Mouse (Mus musculus) A20 (cell line): ENCODE data around the gene Ablim2.

Experiments used
- DNase-seq: peaks from one replicate; pipeline ENCODE4 v3.0.0-alpha.2; 2011; ENCODE audit warnings: low read depth, low spot score

Gene Ablim2

GRCm38 (mm10) chr5:35882391-35882790, 124.7 kb downstream of the Ablim2 start:
- no peak for DNase-seq

DNA sequence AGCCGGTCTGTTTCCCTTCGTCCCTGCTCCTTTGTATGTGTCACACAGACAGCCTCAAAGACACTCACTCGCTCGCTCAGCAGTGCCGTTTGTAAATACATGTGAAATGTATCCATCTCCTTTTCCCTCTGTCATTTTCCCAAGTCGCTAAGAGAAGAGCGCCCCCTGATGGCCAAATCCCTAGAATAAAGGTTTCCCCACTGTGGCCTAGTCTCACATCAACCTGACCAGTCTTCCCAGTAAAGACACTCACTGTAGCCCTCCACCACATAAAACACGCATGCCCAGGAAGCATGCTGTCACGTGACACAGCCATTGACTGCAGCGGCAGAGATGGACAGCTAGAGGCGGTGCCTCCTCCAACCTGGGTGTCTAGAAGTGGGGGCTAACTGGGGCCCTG, 126.6 kb downstream of the Ablim2 start:
- peak; percentile 27 for DNase-seq

- no peak for DNase-seq
These were observed 127.0 kb downstream of the Ablim2 start for GRCm38 (mm10) chr5:35884689-35885088.

GRCm38 (mm10) chr5:35888959-35889358, 131.3 kb downstream of the Ablim2 start:
- peak; percentile 26 for DNase-seq

DNA sequence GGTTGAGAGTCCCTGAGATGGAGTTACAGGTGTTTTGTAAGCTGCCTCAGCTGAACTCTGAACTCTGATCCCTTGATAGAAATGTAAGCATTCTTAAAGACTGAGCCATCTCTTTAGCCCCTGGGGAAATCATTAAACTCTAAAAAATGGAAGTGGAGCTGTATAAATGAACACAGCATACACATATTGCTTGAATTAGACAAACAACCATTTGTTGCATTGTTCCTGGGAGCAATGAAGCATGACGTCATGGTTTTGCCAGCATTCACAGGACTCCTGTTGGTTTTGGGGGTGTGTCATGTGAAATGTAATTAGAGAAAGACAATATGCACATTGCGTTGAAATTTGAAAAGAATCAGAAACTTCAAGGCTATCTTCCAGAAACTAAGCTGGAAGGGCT, 132.0 kb downstream of the Ablim2 start:
- DNase-seq: no peak

DNA sequence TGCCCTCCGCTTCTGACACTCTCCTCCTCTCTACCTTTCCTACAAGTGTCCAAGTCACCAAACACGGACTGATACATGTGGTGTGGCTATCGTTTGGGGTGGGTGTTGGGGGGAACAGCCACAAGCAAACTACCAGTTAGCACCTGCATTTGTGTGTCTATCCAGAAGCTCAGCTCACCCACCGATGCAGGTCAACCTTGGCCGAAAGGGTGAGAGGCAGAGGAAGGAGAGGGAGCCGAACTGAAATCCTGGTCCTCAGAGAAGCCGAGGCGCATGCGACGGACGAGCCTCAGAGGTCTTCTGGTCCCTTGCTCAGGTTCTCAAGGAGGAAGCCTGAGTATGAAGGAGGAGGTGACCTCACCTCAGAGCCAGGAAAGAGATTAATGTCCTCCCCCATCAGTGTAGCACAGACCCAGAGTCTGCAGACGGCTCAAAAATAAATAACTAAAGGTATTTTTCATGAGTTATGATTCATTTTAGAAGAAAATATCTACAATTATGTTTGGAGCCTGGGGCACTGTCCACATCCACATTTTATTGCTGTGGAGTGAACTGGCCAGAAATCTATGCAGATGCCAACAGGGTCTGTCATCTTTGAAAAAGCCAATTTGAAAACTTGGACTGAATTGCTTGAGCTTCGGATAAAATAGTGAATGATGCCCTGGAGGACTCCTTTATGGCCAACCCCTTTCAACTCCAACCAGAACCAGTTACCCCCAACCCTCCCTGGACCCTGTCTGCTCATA, 133.5 kb downstream of the Ablim2 start:
- no peak for DNase-seq

DNA sequence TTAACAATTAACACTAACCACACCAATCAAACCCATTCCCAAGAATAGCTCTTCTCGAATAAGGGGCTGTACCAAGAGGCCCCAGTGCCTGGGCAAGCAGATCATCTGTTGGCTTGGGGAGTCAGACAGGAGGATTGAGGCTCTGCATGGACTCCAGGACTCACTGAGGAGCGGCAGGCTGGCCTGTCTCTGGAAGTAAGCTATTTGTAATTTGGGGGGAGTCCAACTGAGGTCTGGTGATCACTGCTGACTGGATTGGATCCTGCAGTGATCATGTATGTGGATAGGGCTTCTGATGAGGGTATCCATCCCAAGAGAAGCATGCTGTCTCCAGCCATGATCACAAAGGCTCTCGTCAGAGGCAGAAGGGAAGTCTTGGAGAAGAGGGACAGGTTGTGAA, 134.7 kb downstream of the Ablim2 start:
- no peak for DNase-seq

DNA sequence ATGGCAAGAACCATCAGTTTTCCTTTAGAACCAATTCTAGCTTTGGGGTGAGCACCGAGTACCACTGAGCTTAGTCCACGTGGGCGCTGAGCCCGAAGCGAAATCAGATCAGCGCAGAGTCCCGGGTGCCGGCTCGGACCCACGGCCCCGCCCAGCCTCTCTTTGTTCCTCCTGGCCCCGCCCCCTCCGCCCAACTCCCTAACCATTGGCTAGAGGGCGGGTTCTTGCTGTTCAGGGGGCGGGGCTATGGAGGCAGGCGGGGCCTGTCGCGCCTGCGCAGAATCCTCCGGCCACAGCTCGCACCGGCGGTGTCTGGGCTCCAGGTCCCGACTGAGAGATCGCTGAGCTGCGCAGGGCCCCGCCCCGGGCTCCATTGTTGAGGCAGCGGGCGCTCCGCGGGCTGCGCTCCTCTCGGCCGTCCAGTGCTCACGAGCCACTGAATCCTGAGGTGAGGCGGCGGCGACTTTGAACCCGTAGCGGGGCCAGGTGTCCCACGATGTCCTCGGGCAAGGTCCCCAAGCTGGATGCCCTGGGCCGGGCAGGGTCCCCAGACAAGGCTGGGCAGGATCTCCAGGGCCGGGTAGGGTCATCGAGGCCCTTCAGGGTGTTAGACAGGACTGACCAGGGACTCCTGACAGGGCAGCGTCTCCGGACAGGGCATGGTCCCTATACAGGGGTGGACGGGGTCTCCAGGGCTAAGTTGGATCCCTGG, 135.6 kb downstream of the Ablim2 start, which contains the start of gene Afap1:
Gene Afap1 (plus strand): TSS at position 227 of the 712 bp plus-strand sequence.
- DNase-seq: peak; percentile 94

DNA sequence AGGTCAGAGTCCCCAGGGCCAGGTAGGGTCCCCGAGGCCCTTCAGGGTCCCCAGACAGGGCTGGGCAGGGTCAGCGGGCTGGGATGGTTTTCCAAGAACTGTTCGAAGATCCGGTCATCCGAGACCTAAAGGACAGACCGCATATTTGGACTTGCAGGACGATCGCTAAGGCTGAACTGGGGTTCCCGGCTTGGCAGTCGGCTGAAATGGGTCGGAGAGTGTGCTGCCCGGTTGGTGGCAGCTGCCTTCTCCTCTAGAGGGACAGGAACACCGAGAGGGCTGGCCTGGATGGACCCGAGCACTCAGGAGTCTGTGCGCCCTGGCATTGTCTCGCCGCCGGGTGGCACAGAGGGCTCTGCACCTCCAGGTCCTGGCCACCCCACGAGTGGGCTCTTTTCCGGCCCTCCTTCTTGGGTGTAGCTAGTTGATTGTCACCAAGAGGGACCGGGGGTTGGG, 136.2 kb downstream of the Ablim2 start:
- DNase-seq: no peak

DNA sequence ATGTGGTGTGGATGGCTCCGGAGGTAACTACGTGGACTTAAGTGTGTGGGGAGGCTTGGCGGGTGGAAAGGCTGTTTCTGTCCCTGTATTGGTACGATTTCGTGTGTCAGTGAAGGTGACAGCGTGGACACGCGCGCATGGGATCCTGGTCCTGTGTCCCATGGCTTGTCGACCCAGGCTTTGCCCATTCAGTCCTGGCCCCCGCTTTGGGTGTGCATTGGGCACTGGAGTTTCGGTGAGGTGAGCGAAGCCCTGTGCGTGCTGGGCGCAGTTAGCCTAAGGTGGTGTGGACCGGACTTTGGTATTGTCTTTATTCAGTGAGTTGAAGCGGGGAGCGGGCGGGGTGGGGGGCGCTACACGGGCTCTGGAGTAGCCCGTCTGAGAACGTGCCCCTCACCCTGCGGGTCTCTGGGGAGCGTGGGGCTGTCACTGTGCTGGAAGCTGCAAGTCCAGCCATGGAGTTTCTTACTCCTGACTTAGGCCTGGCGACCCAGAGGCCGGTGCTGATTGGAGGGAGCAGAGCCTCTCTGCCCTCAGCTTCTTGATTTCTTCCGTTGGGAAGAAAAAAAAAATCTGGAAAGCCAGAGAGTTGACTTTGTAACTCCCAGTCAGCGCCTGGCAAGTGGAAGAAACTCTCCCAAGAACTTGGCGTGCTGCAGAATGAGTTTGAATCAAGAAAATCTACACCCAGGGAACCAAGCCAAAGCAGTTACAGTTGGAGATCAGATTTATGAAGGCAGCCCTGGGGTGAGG, 136.8 kb downstream of the Ablim2 start:
- DNase-seq: no peak

DNA sequence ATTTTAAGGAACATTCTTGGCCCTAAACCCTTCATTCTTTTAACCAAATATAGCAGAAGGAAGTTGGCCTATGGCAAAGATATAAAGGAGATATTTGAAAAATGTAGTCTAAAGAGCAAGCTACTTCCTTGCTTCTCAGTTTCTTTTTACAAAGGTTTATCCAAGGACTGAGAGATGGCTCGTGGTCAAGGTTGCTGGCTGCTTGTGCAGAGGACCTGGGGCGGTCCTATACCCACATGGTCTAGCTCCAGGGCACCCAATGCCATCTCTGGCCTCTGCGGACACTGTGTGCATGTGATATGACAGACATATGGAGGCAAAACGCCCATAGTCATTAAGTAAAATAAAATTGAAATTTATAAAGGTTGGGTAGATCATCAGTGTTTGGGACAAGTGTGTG, 138.2 kb downstream of the Ablim2 start:
- DNase-seq: no peak

- no peak for DNase-seq
These were observed 138.9 kb downstream of the Ablim2 start for GRCm38 (mm10) chr5:35896556-35896955.

DNA sequence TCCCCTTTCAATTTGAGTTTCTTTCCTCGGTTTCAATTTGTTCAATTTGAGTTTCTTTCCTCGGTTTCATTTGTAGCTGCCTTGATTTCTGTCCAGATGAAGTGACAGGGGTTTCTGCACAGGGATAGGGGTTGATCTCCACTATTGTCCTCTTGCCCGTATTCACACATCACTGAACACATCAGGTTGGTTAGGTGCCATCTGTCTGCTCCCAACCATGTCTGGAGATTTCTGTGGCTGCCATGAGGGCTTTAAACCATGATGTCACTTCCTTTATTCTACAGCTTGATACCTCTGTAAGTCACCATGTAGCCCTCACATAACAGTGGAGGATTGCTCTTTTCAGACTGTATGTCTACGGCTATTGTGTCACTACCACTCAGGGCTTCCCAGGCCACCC, 139.5 kb downstream of the Ablim2 start:
- DNase-seq: peak; percentile 33

- no peak for DNase-seq
These were observed 140.4 kb downstream of the Ablim2 start for GRCm38 (mm10) chr5:35898114-35898513.

GRCm38 (mm10) chr5:35898994-35899393, 141.3 kb downstream of the Ablim2 start:
- DNase-seq: no peak

DNA sequence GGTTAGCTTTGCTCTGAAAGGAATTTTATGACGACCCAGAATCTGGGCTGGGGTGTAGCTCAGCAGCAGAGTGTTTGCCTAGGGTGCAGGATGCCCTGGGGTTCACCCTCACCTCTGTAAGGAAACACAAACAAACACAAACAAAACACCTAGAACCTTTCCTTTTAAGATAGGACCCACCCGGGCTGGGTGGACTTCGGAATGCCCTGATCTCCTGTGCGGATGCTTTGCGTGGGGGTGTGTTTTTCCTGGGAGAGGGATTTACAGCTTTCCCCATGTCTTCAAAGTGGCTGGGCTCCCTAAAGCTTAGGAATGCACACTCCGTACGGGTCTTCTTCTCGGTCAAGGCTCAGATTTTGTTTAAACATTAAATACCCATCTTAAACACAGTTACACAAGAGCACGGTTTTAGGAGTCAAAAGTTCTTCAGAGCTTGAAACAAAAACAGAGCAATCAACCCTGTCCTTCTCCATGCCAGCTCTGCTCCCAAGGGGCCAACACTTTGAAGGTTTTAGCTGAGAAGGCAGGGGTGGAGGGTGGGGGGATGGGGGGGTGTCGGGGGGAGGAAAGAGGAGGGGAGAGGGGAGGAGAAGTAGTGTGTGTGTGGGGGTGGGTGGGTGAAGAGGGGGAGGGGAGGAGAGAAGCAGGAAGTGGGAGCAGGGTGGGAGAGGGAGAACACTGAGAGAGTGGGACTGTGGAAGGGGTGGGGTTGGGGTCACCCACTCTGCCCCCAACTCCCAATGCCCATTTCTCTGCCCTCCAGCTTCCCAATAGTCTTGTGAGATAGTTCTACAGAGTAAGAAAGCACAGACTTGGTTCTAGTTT, 142.9 kb downstream of the Ablim2 start:
- no peak for DNase-seq

GRCm38 (mm10) chr5:35901226-35901809, 143.6 kb downstream of the Ablim2 start:
- DNase-seq: no peak

GRCm38 (mm10) chr5:35903456-35903855, 145.8 kb downstream of the Ablim2 start:
- no peak for DNase-seq

- no peak for DNase-seq
These were observed 147.6 kb downstream of the Ablim2 start for GRCm38 (mm10) chr5:35905283-35905682.

- no peak for DNase-seq
These were observed 149.4 kb downstream of the Ablim2 start for GRCm38 (mm10) chr5:35907090-35907489.
